Mouse (Mus musculus): ENCODE measurements at regions not wholly inside any gene's neighbourhood (a gene's known extent, or its start where the extent isn't known, plus 50 kb on each side); places are given as distances from the start of the nearest gene placed in this dataset.

DNA sequence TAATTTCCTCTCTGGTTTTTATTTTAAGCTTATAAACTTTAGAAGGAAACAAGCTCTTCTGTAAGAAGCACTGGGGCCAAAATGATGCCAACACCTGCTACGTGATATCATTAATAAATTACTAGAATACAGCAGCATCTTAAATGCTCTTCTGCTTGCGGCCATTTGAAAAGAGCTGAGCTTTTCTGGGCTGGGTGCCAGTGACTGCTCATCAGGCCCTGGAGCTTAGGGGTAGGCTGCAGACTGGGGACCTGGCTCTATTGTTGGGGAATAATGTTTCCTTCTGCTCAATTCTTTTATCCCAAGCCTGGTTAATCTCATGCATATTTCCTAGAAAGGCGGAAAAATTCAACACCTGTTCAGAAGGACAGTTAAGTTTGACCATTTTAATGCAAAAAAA lies 436.7 kb upstream of the Zdhhc25 start:
- TF ChIP-seq CTCF (IDR thresholded peaks at IDR 0.05) (no peak), POLR2A (IDR thresholded peaks at IDR 0.05; ENCODE audit: insufficient read depth, low read depth, low read length) (no peak), EP300 (IDR thresholded peaks at IDR 0.05; ENCODE audit: insufficient read depth, low read depth, low read length) (no peak)

Measured in heart, adult 2 months (tissue).